Mouse (Mus musculus): ENCODE data around the gene Pdia4. TPM values are rescaled to one million over a fixed set of nuclear protein-coding genes. Genes with fewer than 3 reads are reported as not detected.
"Not testable (repeated sequence)": the region's sequence is repeated elsewhere in the genome, so short reads cannot be mapped to it uniquely, and the experiment has no call there.

Gene Pdia4
- total RNA-seq, 2 experiments from 2014 or later = 55.9 to 63.5 TPM

DNA sequence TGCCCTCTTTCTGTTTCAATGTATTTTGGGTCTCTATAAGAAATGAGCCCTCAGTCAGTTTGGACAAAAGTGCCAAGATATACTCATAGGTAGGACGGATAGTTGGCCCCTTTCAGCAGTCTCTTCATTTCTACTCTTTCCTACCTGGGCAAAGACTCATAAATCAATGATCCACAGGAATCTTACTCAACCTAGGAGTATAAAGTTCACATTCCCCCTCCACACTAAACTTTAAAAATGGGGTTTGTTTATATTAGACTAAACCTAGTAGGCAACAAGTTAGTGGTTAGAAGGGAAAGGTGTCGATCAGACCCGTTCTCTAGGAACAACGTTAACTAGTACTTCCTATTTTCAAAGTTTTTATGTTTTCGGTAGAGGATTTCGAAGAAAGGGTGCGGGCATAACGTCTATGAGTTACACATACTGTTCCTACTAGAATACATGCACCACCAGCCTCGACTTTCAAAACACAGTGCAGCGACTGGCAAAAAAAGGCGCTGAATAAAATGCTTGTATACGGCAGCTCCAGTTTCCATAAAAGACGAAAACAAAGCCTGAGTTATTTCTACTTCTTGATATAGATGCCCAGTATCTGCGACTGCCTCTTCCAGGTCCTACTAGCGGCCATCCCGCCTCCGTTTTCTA, 837 bp downstream of the Pdia4 start:
- no peak for DNase-seq (ENCODE audit: low spot score in 2 of 2)

DNA sequence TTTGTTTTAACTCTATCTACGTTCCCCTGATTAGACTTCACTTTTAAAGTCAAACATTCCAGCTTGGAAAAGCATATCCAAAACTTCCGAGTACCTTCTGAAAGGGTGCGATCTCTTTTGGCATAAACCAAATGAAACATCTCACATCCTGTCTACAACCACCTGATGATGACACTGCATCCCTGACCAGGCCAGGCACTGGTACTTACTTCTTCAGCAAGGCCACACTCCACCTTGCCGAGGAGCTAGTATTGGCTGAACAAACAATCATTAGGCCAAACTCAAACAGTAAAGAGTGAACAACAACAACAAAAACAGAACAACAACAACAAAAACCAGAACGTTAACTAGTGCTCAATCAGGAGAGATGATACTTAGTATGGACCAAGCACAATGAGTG, 1.9 kb downstream of the Pdia4 start:
- no peak for DNase-seq (ENCODE audit: low spot score in 2 of 2)

DNA sequence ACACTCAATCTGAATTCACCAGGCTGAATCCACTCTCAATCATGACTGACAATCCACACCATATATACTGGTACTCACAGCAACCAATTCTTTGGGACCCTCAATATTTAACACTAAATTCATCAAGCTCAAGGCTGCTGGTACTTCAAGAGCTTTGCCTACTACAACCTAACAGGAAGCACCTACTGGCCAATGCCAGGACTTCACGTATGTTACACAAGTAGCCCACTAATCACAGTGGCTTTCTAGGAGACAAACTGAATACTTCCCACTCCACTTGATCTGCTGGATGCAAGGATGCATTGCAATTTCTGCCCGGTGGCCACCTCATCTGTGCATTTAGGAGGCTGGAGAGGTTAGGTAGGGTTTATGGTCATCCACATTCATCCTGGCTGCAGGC, 3.0 kb downstream of the Pdia4 start:
- no peak for DNase-seq (ENCODE audit: low spot score in 2 of 2)

DNA sequence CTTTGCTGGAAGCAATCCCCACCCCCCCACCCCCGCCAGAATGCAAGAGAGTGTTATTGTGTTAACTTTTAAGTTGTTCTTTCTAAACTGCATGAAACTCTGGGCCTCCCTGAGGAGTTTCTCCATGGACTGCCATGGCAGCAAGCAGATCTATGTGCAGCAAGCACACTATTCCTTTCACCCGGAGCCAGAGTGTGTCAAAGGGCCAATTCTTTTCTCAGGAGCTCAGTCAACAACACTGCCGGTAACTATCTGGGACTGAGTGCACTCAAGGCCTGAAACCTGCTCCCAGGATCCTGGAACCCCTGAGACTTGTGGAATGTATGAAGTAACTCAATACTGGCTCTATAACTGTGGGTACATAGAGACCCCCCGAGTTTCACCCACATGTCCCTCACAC, 4.2 kb downstream of the Pdia4 start:
- DNase-seq (ENCODE audit: low spot score in 2 of 2) = no peak

DNA sequence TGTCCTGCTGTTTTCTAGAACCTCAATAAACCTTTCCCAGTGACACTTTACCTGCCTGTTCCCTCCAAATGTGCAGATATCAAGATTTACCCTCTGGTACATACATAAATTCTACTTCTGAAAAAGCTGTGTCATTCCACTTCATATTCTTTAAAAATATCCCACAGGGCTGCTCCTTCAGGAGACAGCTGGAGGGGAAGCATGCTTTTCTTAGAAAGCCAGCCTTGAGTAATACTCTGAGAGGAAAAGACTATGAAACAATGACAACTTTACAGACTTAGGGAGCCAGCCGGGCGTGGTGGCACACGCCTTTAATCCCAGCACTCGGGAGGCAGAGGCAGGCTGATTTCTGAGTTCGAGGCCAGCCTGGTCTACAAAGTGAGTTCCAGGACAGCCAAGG, 4.7 kb downstream of the Pdia4 start:
- no peak for DNase-seq (ENCODE audit: low spot score in 2 of 2)

DNA sequence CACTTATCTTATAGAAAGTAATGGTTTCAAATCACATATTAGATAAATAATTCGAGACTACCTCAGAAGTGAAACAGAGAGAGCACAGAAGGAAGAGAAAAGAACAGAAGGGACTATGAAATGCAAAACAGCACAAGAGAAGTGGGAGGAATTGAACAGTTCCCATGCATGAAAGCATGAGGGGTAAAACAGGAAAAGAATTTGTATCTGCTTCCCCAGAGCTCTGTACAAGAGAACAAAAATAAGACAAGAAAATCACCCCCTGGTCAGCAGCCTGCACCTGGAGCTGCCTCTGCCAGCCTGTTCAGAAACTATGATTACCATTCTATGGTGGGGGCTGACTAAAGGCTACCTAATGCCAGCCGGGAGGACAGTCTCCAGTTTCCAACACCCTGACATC, 5.8 kb downstream of the Pdia4 start:
- DNase-seq (ENCODE audit: low spot score in 2 of 2) = no peak

DNA sequence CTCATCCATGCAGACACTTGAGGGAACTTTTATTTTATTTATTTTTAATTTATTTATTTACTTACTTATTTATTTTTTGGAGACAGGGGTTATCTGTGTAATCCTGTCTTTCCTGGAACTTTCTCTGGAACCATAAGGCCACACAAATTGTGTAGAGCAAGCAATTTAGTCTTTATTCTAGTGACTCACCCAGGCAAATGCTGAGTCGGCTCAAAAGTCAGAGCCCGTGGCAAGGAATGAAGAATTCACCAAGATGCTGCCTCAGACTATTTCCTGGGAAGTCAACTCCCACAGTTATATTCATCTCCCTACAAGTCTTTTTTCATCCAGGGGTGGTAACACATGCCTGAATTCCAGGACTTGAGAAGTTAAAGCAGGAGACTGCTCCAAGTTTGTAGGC, 7.7 kb downstream of the Pdia4 start:
- DNase-seq (ENCODE audit: low spot score in 2 of 2) = no peak

DNA sequence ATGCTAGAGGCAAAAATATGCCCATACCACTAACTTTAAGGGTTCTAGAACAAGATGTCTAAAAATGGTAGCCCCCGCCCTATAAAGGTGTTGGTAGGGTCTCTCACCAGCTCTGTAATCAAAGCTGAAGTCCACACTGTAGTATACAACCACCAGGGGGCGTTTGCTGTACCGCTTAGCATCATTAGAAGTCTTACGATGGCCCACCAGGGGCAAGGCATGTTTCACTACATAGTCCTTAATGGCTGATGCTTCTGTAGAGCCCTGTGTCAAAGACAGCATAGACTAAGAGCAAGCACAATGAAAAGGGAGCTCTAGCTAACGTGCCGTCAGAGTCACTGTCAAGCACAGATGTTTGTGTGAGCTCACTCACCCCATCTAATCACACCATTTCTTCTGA, 14.2 kb downstream of the Pdia4 start:
- DNase-seq (ENCODE audit: low spot score in 2 of 2) = peak in 1 of 2 experiments; percentile 46

DNA sequence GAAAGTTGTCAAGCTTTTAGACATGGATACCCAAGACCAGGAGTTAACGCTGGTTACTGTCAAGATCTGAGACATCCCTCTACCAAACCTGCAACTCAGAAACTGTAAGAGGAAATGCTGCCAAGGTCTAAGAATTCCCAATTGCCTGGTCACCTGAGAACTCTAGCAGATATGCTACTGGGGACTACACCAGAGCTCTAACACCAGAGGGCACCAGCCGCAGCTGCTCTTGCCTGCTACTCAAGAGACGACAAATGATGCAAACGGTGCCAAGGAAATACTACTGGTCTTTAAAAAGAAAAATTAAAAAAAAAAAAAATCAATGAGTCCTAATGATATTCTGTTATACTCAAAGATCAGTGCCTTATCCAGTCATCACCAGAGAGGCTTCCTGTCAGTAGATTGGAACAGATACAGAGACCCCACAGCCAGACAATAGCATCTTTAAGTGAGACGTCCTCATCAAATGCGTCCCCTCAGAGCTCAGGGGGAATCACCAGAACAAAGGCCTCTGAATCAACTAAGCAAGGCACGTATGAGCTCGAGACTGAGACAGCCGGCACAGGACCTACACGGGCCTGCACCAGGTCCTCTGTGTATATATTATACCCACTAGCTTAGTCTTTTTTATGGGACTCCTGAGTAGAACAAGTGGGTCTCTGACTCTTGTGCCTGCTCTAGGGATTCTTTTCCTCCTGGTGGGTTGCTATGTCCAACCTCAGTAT, 19.0 kb downstream of the Pdia4 start:
- peak; percentile 24 to 25 for DNase-seq (ENCODE audit: low spot score in 2 of 2)

DNA sequence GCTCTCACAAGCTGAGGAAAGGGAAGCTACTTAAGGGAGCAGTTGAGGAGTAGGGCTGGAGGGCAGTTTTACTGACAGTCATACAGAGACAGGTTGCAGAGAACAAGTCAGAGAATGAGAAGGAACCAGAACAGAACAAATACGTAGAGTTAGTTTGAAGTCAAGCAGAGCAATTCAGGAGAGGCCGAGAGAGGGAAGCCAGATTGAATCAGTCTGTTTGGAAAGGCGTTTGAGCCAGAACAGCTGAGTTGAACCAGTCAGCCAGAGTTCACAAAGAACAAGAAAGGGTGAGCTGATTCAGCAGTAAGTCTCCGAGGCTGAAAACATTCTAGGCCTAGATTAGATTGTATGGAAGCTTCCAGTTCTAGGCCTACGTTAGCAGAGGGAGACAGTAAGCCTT, 19.9 kb downstream of the Pdia4 start:
- no peak for DNase-seq (ENCODE audit: low spot score in 2 of 2)

DNA sequence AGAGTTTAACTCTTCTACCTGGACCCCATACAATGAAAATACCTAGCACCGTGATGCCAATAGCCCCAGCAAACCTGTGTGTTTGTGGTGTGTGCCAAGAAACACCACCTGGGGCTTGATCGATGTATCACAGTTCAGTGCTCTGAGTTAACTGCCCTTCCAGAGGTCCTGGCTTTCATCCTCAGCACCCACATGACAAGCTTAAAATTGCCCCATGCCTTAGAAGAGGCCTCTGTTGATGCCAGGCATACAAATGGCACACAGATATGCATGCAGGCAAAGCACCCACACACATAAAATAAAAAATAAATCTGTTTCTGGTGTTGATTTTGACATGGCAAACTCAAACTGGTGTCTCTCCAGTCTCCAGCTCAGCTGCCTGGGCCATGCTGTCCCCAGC, 20.7 kb downstream of the Pdia4 start:
- no peak for DNase-seq (ENCODE audit: low spot score in 2 of 2)

DNA sequence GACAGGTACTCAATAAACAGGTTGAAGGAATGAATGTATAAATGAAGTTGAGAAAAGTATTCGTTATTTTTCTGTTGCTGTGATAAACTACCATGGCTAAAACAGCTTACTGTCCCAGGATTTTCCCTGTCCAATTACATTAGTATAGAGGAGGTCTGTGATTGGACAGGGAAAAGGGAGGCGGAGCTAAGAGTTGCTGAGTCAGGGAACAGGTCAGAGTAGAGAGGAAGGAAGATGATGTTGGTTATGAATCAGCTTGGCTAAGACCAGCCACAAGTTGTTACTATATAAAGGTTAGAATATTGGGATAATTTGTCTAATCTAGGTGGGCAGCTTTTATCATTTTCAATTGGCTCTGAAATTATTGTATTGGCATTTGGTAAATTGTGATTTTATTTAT, 22.5 kb downstream of the Pdia4 start:
- no peak for DNase-seq (ENCODE audit: low spot score in 2 of 2)

DNA sequence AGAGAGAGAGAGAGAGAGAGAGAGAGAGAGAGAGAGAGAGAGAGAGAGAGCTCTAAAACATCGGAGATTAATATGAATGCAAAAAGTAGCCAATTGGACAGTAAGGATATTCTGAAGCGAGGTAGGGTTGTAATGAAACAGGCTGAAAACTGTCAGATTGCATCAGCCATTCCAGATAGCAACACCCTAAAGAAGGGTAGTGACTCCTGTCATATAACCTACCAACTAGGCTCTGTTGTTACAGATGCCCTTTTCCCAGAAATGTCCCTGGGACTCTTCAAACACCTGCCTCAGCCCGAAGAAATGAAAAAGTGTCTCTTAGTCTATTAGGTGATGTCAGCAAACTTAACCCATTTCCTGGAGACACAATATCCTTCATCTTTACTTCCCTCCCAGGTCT, 24.4 kb downstream of the Pdia4 start:
- no peak for DNase-seq (ENCODE audit: low spot score in 2 of 2)

DNA sequence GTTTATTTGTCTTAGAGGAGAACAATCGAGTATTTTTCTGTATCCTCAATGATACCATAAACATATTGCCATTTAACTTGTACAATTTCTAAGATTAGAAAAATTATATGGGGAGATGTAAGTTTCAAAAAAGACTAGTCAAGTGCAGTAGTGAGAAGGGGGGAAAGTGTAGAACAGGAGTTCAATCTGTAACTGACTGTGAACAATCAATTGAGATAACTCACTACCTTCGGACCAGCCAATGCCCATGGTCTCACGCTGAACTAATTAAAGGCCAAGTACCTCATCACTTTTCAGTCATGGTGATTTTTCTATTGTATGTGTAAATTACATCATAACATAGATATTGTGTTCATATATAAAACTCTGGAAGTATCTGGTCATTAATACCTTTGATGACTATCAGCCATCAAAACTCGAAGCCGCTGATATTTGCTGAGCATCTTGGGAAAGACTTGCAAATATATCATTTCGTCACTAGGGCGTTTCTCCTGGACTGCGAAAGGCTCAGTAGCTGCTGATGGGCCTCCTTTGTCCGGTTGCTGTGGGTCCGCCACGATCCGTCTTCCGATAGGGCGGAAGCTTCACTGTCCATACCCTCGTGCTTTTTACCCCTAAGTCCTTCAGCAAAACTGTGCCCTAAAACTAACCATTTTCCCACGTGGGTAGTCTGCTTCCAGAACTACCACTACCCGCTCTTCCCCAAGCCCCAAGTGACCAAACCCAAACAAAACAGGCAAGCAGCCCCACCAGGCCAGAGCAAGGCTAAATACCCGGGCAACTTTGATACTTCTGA, 25.1 kb downstream of the Pdia4 start:
- peak; percentile 74 to 79 for DNase-seq (ENCODE audit: low spot score in 2 of 2)

DNA sequence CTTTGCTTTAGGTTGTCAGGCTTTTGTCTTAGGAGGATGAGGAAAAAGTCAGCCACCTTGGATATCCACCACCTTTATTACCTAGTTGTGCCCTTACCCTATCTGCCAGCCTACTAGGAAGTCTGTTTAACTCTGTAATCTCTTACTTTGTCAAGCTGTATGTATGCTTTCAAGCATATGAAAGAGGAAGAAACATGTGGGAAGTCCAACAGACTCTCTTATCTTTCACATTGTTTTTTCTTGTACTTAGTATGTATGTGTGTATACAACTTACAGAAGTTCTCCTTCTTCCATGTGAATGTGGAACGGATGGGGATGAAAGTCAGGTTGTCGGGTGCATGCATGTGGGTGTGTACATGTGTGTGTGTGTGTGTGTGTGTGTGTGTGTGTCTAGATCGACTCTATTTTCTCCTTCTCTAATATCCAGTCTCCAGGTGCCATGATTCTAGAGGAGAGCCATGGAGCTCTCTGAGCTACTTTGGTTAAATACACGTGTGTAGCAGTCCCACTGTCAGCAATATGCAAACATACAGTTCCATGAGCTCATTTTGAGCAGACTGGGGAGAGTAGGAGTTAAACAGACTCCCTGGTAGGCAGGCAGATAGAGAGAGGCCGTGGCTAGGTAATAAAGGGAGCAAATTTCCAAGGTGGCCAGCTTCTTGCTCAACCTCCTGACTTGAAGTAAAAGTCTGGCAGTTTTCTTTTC, 28.4 kb downstream of the Pdia4 start:
- DNase-seq (ENCODE audit: low spot score in 2 of 2) = no peak

DNA sequence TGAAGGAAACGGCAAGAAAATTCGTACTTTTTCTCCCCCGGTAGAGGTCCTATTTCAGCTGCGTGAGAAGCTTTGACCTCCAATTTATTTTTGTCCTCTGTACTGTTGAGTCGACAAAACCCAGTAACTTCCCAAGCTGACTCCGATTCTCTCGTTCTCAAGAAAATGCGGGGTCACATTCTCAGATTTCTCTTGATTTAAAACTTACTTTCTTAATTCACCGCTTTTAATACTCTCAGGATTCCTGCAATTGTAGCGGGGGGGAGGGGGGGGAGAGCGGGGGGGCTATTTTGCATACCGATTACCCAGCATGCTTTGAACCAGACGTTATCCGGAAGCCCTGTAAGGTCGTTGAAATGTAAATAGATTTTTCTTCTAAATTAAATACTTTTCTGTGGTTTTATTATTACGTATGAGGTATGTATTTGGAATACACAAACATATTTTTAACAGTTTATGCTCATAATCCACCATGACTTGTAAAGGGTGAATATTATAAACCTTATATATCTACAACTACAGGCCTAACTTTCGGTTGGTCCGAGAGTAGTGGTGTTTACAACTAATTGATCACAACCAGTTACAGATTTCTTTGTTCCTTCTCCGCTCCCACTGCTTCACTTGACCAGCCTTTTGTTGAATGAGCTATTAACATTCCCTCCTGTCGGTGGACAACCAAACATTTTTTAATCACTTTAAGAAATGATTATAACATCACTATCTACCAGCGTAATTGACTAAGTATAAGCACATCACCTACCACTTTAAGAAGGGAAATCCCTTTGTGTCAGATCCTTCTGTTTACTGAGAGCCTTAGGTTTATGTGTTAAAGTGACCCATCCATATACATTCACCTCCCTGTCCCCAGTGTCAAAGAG, 31.9 kb downstream of the Pdia4 start:
- DNase-seq (ENCODE audit: low spot score in 2 of 2) = no peak

DNA sequence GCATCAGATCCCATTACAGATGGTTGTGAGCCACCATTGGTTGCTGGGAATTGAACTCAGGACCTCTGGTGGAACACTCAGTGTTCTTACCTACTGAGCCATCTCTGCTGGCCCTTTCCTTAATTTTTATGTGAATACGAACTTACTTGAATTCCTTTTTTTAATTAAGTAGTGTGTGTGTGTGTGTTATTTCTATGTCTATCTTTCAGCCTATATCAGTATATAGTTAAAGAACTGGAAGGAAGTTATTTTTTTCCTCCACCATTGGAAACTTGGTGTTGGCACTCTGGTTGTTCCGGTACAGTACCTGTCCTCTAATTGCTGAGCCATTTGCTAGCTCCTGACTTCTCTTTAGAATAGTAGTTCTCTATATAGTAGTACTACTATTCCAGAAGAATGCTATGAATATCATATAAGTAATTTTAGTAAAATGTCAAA, 32.6 kb downstream of the Pdia4 start:
- no peak for DNase-seq (ENCODE audit: low spot score in 2 of 2)

DNA sequence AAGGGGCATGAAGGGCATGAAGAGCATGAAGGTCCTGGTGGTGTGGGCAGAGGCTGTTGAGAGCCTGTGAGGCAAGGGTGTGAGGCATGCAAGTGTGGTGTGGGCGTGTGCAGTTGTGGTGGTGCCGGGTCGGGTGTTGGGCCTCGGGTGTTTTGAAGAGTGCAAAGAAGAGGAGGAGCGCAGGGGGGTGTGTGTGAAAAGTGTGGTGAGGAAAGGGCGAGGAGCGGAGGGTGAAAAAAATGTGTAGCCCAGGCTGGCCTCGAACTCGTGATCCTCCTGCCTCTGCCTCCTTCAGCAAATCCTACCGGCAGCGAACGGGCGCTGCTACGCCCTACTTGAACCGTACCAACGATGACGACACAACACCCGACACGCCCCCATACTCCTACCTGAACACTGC, 41.5 kb downstream of the Pdia4 start:
- not testable (repeated sequence) for DNase-seq (ENCODE audit: low spot score in 2 of 2)

DNA sequence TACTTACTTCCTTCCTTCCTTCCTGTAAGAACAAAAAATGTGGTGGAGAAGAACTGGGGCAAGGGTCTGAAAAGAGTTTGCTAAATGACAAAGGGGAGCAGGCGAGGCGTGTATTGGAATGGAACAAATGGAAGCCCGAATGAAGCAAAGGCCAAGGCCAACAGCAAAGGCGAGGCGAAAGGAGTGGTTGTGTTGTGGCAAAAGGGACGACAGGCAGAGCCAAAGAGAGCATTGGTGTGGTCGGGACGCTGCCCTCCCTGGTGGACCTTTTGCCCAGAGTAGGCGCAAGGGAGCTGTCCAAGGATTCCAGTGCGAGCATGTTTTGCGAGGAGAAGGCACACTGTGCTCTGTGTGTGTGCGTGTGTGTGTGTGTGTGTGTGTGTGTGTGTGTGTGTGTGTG, 42.1 kb downstream of the Pdia4 start:
- not testable (repeated sequence) for DNase-seq (ENCODE audit: low spot score in 2 of 2)

DNA sequence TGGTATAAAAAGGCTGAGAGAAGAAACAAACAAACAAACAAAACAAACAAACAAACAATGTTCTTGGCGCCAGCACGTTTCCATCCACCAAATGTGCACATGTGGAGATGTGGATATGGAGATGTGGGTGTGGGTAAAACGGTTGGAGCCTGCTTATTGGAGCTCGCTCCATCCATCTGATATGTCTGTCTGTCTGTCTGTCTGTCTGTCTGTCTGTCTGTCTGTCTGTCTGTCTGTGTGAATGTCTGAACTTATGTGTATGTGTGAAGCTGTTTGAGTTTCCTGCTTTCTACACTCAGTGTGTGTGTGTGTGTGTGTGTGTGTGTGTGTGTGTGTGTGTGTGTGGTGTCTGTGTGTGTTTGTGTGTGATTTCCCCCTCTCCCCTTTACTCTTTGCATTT, 43.4 kb downstream of the Pdia4 start:
- DNase-seq (ENCODE audit: low spot score in 2 of 2) = not testable (repeated sequence)

DNA sequence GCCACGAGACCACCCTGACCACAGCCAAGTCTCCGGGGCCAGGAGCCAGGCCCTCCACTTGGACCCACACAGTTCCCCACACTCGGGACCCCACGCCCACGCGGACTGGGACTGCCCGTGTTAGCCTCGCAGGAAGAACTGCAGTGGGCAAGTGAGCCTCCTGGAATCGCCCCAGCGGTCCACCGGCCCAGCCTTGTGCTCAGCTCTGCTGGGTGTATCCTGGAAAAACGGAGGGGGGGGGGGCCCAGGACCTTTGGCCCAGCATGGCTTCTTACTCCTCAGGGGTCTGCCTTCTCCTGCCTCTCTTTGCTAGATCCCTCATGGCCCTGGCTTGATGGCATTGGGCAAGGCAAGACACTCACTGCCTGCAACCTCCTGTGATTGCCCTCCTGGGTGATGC, 44.7 kb downstream of the Pdia4 start:
- not testable (repeated sequence) for DNase-seq (ENCODE audit: low spot score in 2 of 2)

Measured in left cerebral cortex, adult 18-20 months (tissue).